Mouse (Mus musculus) gastrocnemius, adult 2 months (tissue): ENCODE results near the gene Coa4. TPM values are rescaled to one million over a fixed set of nuclear protein-coding genes. Genes with fewer than 3 reads are reported as not detected.
A peak's percentile ranks its signal among the peaks of the same experiment; 100 is the strongest.

Experiments used
- DNase-seq: peaks from one replicate; pipeline ENCODE4 v3.0.0; 2022
- H3K27ac ChIP-seq: fragments of 200-600 bp; 2 replicates; pipeline ENCODE4 v1.8.1; 2022; ENCODE audit warnings: mild to moderate bottlenecking
- H3K4me3 ChIP-seq: fragments of 200-600 bp; 2 replicates; pipeline ENCODE4 v1.8.1; 2022; ENCODE audit warnings: mild to moderate bottlenecking, moderate library complexity
- CTCF ChIP-seq: fragments of 200-600 bp; IDR thresholded peaks from 2 replicates; pipeline ENCODE4 v1.8.1; 2022; ENCODE audit warnings: antibody characterized with exemption, mild to moderate bottlenecking, moderate library complexity
- intact Hi-C: fragments of 180-260 bp; cut with DNase I; formaldehyde crosslinking; loops from one replicate; pipeline ENCODE4 v1.15.1; 2025
- long read RNA-seq, 2 experiments: library from polyadenylated mRNA; stranded (forward); transcript quantifications; one replicate each; pipeline ENCODE4 v2.0.0; 2021
- total RNA-seq, 2 experiments: library from RNA; stranded (reverse); gene quantifications; 2 replicates each; pipeline ENCODE4 v1.2.3; 2021

Coa4 gene
- total RNA-seq, result 10 to 100 TPM; 11.4 to 13.2 TPM
- long read RNA-seq, experiment 1, transcript Coa4-201 (2 exons, 1,391 nt), result major isoform, 30 of 34 reads
- long read RNA-seq, experiment 1, partial matches to known transcripts, result 3 of 34 reads
- long read RNA-seq, experiment 1, other reads (novel, unspliced or antisense), result 0 of 34 reads
- long read RNA-seq, experiment 2, transcript Coa4-201 (2 exons, 1,391 nt), result major isoform, 16 of 19 reads
- long read RNA-seq, experiment 2, partial matches to known transcripts, result 2 of 19 reads
- long read RNA-seq, experiment 2, other reads (novel, unspliced or antisense), result 0 of 19 reads

DNA sequence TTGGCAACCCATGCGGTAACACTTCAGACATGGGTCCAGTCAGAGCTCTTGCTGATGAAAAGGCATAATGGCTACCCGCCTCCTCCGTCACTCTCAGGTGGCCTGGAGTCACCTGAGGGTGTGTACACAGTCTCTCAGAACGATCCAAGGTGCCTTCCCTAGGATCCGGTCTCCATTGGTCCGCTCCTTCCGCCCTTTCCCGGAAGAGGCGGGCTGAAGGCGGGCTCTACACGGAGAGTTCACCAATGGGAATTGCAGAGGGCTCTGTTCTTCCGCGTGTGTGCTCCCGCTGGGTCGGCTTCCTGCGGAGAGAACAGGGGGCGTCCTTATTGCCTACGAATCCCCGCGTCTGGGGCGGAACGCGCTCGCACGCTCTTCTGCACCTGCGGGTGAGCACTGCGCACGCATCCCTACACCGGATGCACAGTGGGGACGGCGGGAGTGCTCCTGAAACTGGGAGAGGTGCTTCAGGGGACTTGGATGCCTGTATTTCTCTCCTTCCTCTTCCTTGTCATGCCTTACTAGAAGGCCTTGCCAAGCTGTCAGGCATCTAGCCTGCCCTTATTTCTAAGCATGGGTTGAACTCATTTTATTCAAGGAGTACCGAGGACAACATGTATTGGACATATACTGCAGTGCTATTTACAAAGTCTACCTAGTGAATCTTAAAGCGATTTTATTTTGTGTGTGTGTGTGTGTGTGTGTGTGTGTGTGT lies at the start of gene Coa4:
Gene Coa4, plus strand, starts transcription at position 268 of the 715 bp plus-strand sequence.
- no peak for TF ChIP-seq CTCF
- H3K4me3 ChIP-seq, result peak within 1 kb of the TSS; percentile 82
- intact Hi-C loops, result loop anchor here (2.0 to 5.0 kb wide), 2 partner anchors 46 to 75 kb away; no protein-coding TSS in a partner anchor

GRCm38 (mm10) chr7:100487301-100487700 lies 49.6 kb upstream of the Coa4 start:
- no peak overlapping the region for H3K4me3 ChIP-seq
- no peak for DNase-seq
- no peak for TF ChIP-seq CTCF
- intact Hi-C loops, result no loop called here
- no peak overlapping the region for H3K27ac ChIP-seq

More for the DNA sequence above, at the start of gene Coa4:
- peak within 1 kb of the TSS; percentile 93 for H3K27ac ChIP-seq
- DNase-seq, result peak; percentile 91

GRCm38 (mm10) chr7:100488474-100489048 lies 48.3 kb upstream of the Coa4 start:
- TF ChIP-seq CTCF, result no peak
- DNase-seq, result no peak

GRCm38 (mm10) chr7:100492391-100493116 lies 44.3 kb upstream of the Coa4 start:
- TF ChIP-seq CTCF, result no peak
- peak; percentile 66 for DNase-seq
- Histone ChIP-seq H3K4me3 (peak overlapping the region; percentile 78), H3K27ac (peak overlapping the region; percentile 83)
- intact Hi-C loops, result no loop called here

More at GRCm38 (mm10) chr7:100488474-100489048, 48.3 kb upstream of the Coa4 start:
- intact Hi-C loops, result no loop called here
- Histone ChIP-seq H3K4me3 (no peak overlapping the region), H3K27ac (no peak overlapping the region)

- Histone ChIP-seq H3K27ac (peak within 1 kb of the TSS; percentile 83), H3K4me3 (peak within 1 kb of the TSS; percentile 78)
- TF ChIP-seq CTCF, result no peak
- intact Hi-C loops, result no loop called here
- peak; percentile 82 for DNase-seq
Measured at GRCm38 (mm10) chr7:100493117-100493483, 43.8 kb upstream of the Coa4 start, which contains the start of gene Ucp2. Ucp2 (plus strand) TSS chr7:100493337.

DNA sequence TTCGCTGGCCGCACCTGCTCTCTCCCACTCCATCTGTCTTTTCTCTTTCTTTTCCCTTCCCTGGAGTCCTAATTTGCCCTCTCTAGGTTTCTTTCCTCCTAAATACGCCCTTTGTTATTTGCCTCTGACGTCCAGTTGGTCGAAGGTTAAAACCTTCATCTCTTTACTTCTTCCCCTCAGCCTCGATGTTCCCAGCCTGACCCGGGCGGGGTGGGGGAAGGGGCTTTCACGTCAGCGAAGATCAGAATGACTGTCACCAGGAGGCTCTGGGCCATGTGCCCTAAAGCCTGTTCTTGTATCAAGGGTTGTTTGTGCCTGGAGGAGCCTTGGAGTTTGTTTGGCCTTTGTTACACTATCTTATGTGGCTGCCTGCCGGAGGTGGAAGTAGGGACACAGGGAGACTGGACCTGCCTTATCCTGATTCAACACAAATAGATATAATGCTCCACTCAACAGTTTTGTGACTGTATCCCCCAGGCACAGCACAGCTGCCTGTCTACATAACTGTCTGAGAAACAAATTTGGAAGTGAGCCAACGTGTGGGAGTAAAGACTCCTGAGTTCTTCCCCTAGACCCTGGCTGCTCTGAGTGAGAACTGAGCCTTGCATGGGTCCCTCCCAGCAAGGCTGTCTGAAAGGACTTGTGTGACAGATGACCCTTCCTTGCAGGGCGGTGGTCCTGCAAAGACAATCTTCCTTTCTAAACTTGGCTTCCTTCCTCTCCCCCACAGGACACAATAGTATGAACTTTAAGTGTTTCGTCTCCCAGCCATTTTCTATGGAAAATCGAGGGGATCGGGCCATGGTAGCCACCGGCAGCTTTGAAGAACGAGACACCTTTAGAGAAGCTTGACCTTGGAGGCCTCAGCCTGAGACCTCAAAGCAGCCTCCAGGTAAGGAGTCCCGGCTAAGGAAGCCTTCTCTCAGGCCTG lies 43.1 kb upstream of the Coa4 start:
- intact Hi-C loops, result no loop called here
- no peak for TF ChIP-seq CTCF
- Histone ChIP-seq H3K4me3 (peak overlapping the region; percentile 78), H3K27ac (peak overlapping the region; percentile 83)
- no peak for DNase-seq

- no peak for DNase-seq
- no peak for TF ChIP-seq CTCF
- intact Hi-C loops, result no loop called here
- Histone ChIP-seq H3K4me3 (peak overlapping the region; percentile 78), H3K27ac (peak overlapping the region; percentile 83)
Measured at GRCm38 (mm10) chr7:100494415-100494831, 42.4 kb upstream of the Coa4 start.

GRCm38 (mm10) chr7:100495042-100495441 lies 41.8 kb upstream of the Coa4 start:
- no peak for DNase-seq
- intact Hi-C loops, result no loop called here
- Histone ChIP-seq H3K4me3 (peak overlapping the region; percentile 78), H3K27ac (peak overlapping the region; percentile 62)
- no peak for TF ChIP-seq CTCF

- TF ChIP-seq CTCF, result no peak
- DNase-seq, result peak; percentile 57
- Histone ChIP-seq H3K4me3 (peak overlapping the region; percentile 78), H3K27ac (peak overlapping the region; percentile 68)
- intact Hi-C loops, result no loop called here
Measured at GRCm38 (mm10) chr7:100495581-100496251, 41.2 kb upstream of the Coa4 start.

DNA sequence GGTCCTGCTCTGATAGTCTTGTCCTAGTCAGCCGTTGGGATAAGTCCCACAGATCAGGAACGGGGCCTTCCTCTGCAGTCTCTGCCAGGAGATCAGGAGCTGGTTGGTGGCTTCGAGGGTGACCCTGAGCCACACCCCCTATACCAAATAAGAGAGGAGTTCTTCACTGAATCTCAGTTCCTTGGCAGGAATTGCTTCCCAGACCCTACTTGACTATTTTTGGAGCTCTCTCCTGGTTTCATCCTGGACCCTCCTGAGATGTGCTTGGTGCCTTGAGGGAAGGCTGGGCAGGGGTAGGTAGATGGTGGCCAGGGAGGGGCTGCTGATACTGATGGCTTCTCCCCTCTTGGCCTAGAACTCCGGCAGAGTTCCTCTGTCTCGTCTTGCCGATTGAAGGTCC lies 40.5 kb upstream of the Coa4 start:
- Histone ChIP-seq H3K4me3 (peak overlapping the region; percentile 78), H3K27ac (peak overlapping the region; percentile 68)
- no peak for DNase-seq
- intact Hi-C loops, result no loop called here
- TF ChIP-seq CTCF, result no peak

GRCm38 (mm10) chr7:100496791-100497190 lies 40.1 kb upstream of the Coa4 start:
- H3K4me3 ChIP-seq, result peak overlapping the region; percentile 78
- TF ChIP-seq CTCF, result no peak
- no peak for DNase-seq
- intact Hi-C loops, result no loop called here
- H3K27ac ChIP-seq, result peak overlapping the region; percentile 68; the same call in 1 of the 2 replicates
